Mouse (Mus musculus): Measurements from ENCODE around the gene Arhgef40. TPM values are rescaled to one million over a fixed set of nuclear protein-coding genes. Genes with fewer than 3 reads are reported as not detected.

The Arhgef40 gene
- total and polyA plus RNA-seq, 2 experiments from 2014 or later = 46.8 to 84.6 TPM

- no peak overlapping the region for H3K4me3 ChIP-seq (ENCODE audit: low read depth, low read length)
- H3K36me3 ChIP-seq (ENCODE audit: insufficient read depth) = peaks cover 42% of the 10 kb centered on the region
- 92% methylated on average over 6 of the region's 6 CpGs for WGBS
- H3K27me3 ChIP-seq (ENCODE audit: insufficient read depth, low read length) = no peaks in the 10 kb centered on the region
- H3K4me1 ChIP-seq (ENCODE audit: insufficient read depth) = 0 out of 2 replicates have a peak, but pooled peaks cover 4% of the 10 kb centered on the region
- no peaks in the 10 kb centered on the region for H3K9me3 ChIP-seq (ENCODE audit: low read length)
- no peak overlapping the region for H3K4me2 ChIP-seq (ENCODE audit: low read depth)
- no peak for DNase-seq
- no peak for TF ChIP-seq CTCF (IDR thresholded peaks at IDR 0.05; ENCODE audit: low read depth)
- H3K9ac ChIP-seq = no peak overlapping the region
- no peak overlapping the region for H3K27ac ChIP-seq (ENCODE audit: low read depth, low read length)
- ATAC-seq = no peak
These were observed 2.7 kb downstream of the Arhgef40 start for GRCm38 (mm10) chr14:51987177-51987576.

- WGBS = 77% methylated on average over 12 of the region's 12 CpGs
- Histone ChIP-seq H3K36me3 (ENCODE audit: insufficient read depth) (peaks cover 50% of the 10 kb centered on the region), H3K27ac (ENCODE audit: low read depth, low read length) (no peak overlapping the region), H3K27me3 (ENCODE audit: insufficient read depth, low read length) (no peaks in the 10 kb centered on the region), H3K9me3 (ENCODE audit: low read length) (no peaks in the 10 kb centered on the region), H3K4me3 (ENCODE audit: low read depth, low read length) (no peak overlapping the region), H3K4me2 (ENCODE audit: low read depth) (no peak overlapping the region), H3K4me1 (ENCODE audit: insufficient read depth) (0 out of 2 replicates have a peak, but pooled peaks cover 4% of the 10 kb centered on the region), H3K9ac (no peak overlapping the region)
- no peak for TF ChIP-seq CTCF (IDR thresholded peaks at IDR 0.05; ENCODE audit: low read depth)
- DNase-seq = no peak
- no peak for ATAC-seq
These were observed 4.2 kb downstream of the Arhgef40 start for GRCm38 (mm10) chr14:51988731-51989130.

- DNase-seq (no peak), ATAC-seq (no peak)
- Histone ChIP-seq H3K4me1 (ENCODE audit: insufficient read depth) (0 out of 2 replicates have a peak, but pooled peaks cover 4% of the 10 kb centered on the region), H3K4me2 (ENCODE audit: low read depth) (no peak overlapping the region), H3K27ac (ENCODE audit: low read depth, low read length) (no peak overlapping the region), H3K9me3 (ENCODE audit: low read length) (no peaks in the 10 kb centered on the region), H3K36me3 (ENCODE audit: insufficient read depth) (peaks cover 58% of the 10 kb centered on the region), H3K4me3 (ENCODE audit: low read depth, low read length) (no peak overlapping the region), H3K27me3 (ENCODE audit: insufficient read depth, low read length) (no peaks in the 10 kb centered on the region), H3K9ac (no peak overlapping the region)
- no peak for TF ChIP-seq CTCF (IDR thresholded peaks at IDR 0.05; ENCODE audit: low read depth)
- WGBS = 73% methylated on average over 12 of the region's 12 CpGs
These were observed 5.0 kb downstream of the Arhgef40 start for GRCm38 (mm10) chr14:51989461-51989970.

- Histone ChIP-seq H3K9ac (no peak overlapping the region), H3K27ac (ENCODE audit: low read depth, low read length) (no peak overlapping the region), H3K4me3 (ENCODE audit: low read depth, low read length) (no peak overlapping the region), H3K9me3 (ENCODE audit: low read length) (no peaks in the 10 kb centered on the region), H3K36me3 (ENCODE audit: insufficient read depth) (peaks cover 86% of the 10 kb centered on the region), H3K4me1 (ENCODE audit: insufficient read depth) (no peaks in the 10 kb centered on the region), H3K27me3 (ENCODE audit: insufficient read depth, low read length) (no peaks in the 10 kb centered on the region), H3K4me2 (ENCODE audit: low read depth) (no peak overlapping the region)
- no peak for TF ChIP-seq CTCF (IDR thresholded peaks at IDR 0.05; ENCODE audit: low read depth)
- 92% methylated on average over 4 of the region's 4 CpGs for WGBS
- no peak for ATAC-seq
- DNase-seq = no peak
These were observed 9.9 kb downstream of the Arhgef40 start for GRCm38 (mm10) chr14:51994453-51994852.

- Histone ChIP-seq H3K4me1 (ENCODE audit: insufficient read depth) (no peaks in the 10 kb centered on the region), H3K27me3 (ENCODE audit: insufficient read depth, low read length) (no peaks in the 10 kb centered on the region), H3K9me3 (ENCODE audit: low read length) (no peaks in the 10 kb centered on the region), H3K4me3 (ENCODE audit: low read depth, low read length) (no peak overlapping the region), H3K9ac (no peak overlapping the region), H3K4me2 (ENCODE audit: low read depth) (no peak overlapping the region), H3K27ac (ENCODE audit: low read depth, low read length) (no peak overlapping the region), H3K36me3 (ENCODE audit: insufficient read depth) (peaks cover 85% of the 10 kb centered on the region)
- WGBS = 77% methylated on average over 12 of the region's 12 CpGs
- DNase-seq = no peak
- TF ChIP-seq CTCF (IDR thresholded peaks at IDR 0.05; ENCODE audit: low read depth) = no peak
- no peak for ATAC-seq
These were observed 10.8 kb downstream of the Arhgef40 start for GRCm38 (mm10) chr14:51995219-51995871.

GRCm38 (mm10) chr14:51996231-51996841, 11.8 kb downstream of the Arhgef40 start:
- H3K9ac ChIP-seq = no peak overlapping the region
- H3K4me2 ChIP-seq (ENCODE audit: low read depth) = no peak overlapping the region
- peaks cover 83% of the 10 kb centered on the region for H3K36me3 ChIP-seq (ENCODE audit: insufficient read depth)
- peak; percentile 44 for TF ChIP-seq CTCF (IDR thresholded peaks at IDR 0.05; ENCODE audit: low read depth)
- DNase-seq (peak; percentile 35), ATAC-seq (peak; percentile 33)
- 87% methylated on average over 13 of the region's 13 CpGs for WGBS
- H3K4me3 ChIP-seq (ENCODE audit: low read depth, low read length) = no peak overlapping the region
- H3K4me1 ChIP-seq (ENCODE audit: insufficient read depth) = no peaks in the 10 kb centered on the region
- H3K9me3 ChIP-seq (ENCODE audit: low read length) = no peaks in the 10 kb centered on the region
- no peaks in the 10 kb centered on the region for H3K27me3 ChIP-seq (ENCODE audit: insufficient read depth, low read length)
- no peak overlapping the region for H3K27ac ChIP-seq (ENCODE audit: low read depth, low read length)

GRCm38 (mm10) chr14:51996866-51997265, 12.3 kb downstream of the Arhgef40 start:
- WGBS = 31% methylated on average over 17 of the region's 17 CpGs
- H3K4me2 ChIP-seq (ENCODE audit: low read depth) = no peak overlapping the region
- H3K9me3 ChIP-seq (ENCODE audit: low read length) = no peaks in the 10 kb centered on the region
- H3K36me3 ChIP-seq (ENCODE audit: insufficient read depth) = peaks cover 81% of the 10 kb centered on the region
- no peak for TF ChIP-seq CTCF (IDR thresholded peaks at IDR 0.05; ENCODE audit: low read depth)
- H3K4me1 ChIP-seq (ENCODE audit: insufficient read depth) = no peaks in the 10 kb centered on the region
- H3K9ac ChIP-seq = no peak overlapping the region
- ATAC-seq (peak; percentile 30), DNase-seq (no peak)
- H3K27ac ChIP-seq (ENCODE audit: low read depth, low read length) = no peak overlapping the region
- H3K27me3 ChIP-seq (ENCODE audit: insufficient read depth, low read length) = no peaks in the 10 kb centered on the region
- no peak overlapping the region for H3K4me3 ChIP-seq (ENCODE audit: low read depth, low read length)

All from forebrain, postnatal 0 days (tissue).